Mouse (Mus musculus): ENCODE measurements around the gene Atcay. TPM values are rescaled to one million over a fixed set of nuclear protein-coding genes. Genes with fewer than 3 reads are reported as not detected.

The Atcay gene
- polyA plus RNA-seq, 1 experiment: 0.47 TPM

DNA sequence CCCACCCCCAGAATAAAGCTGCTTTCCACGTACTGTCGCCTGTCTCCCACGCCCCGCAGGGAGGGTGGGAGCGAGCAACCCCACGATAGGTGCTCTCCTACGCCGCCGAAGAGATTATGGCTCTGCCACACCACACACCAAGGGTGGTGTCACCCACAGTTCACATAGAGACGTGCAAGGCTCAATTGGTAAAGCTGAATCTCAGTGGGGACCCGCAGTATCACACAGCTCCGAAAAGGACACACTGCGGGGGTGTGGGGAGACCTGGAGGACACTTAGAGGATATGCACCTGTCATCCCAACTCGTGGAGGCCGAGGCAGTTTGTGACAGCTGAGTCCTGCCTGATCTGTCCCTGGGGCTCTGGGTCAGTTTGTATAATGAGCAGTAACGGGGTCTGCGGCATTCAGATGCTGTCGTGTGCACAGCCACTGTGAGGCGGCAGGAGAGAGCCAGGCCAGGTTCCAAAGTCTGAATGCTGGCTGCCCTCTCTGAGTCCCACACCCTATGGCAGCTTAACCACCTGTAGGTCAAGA, 37.6 kb downstream of the Atcay start:
- no peak overlapping the region for H3K27ac ChIP-seq (ENCODE audit: insufficient read depth, low read length)
- no peaks in the 10 kb centered on the region for H3K4me1 ChIP-seq (ENCODE audit: control insufficient read depth, insufficient read depth, low read length)
- TF ChIP-seq POLR2A (IDR thresholded peaks at IDR 0.05; ENCODE audit: low read depth, low read length) (no peak; the same call in 1 of the 2 replicates), CTCF (IDR thresholded peaks at IDR 0.05; ENCODE audit: borderline replicate concordance, insufficient read depth, low read length) (no peak)
- H3K4me3 ChIP-seq (ENCODE audit: insufficient read depth, low read length): peak overlapping the region; percentile 10

GRCm38 (mm10) chr10:81192270-81192967, 38.2 kb downstream of the Atcay start:
- Histone ChIP-seq H3K4me1 (ENCODE audit: control insufficient read depth, insufficient read depth, low read length) (no peaks in the 10 kb centered on the region), H3K27ac (ENCODE audit: insufficient read depth, low read length) (peak overlapping the region; percentile 48; the same call in 1 of the 2 replicates), H3K4me3 (ENCODE audit: insufficient read depth, low read length) (peak overlapping the region; percentile 23)
- no peak for TF ChIP-seq CTCF (IDR thresholded peaks at IDR 0.05; ENCODE audit: borderline replicate concordance, insufficient read depth, low read length)
- TF ChIP-seq POLR2A (IDR thresholded peaks at IDR 0.05; ENCODE audit: low read depth, low read length): peak; percentile 75

GRCm38 (mm10) chr10:81191342-81191982, 39.2 kb downstream of the Atcay start:
- peak; percentile 31; the same call in 1 of the 2 replicates for TF ChIP-seq POLR2A (IDR thresholded peaks at IDR 0.05; ENCODE audit: low read depth, low read length)
- TF ChIP-seq CTCF (IDR thresholded peaks at IDR 0.05; ENCODE audit: borderline replicate concordance, insufficient read depth, low read length): no peak
- Histone ChIP-seq H3K4me1 (ENCODE audit: control insufficient read depth, insufficient read depth, low read length) (no peaks in the 10 kb centered on the region), H3K27ac (ENCODE audit: insufficient read depth, low read length) (no peak overlapping the region), H3K4me3 (ENCODE audit: insufficient read depth, low read length) (no peak overlapping the region)

- H3K4me3 ChIP-seq (ENCODE audit: insufficient read depth, low read length): no peak overlapping the region
- no peaks in the 10 kb centered on the region for H3K4me1 ChIP-seq (ENCODE audit: control insufficient read depth, insufficient read depth, low read length)
- no peak overlapping the region for H3K27ac ChIP-seq (ENCODE audit: insufficient read depth, low read length)
- TF ChIP-seq CTCF (IDR thresholded peaks at IDR 0.05; ENCODE audit: borderline replicate concordance, insufficient read depth, low read length) (no peak), POLR2A (IDR thresholded peaks at IDR 0.05; ENCODE audit: low read depth, low read length) (no peak)
Observed at GRCm38 (mm10) chr10:81190912-81191321, 39.7 kb downstream of the Atcay start.

DNA sequence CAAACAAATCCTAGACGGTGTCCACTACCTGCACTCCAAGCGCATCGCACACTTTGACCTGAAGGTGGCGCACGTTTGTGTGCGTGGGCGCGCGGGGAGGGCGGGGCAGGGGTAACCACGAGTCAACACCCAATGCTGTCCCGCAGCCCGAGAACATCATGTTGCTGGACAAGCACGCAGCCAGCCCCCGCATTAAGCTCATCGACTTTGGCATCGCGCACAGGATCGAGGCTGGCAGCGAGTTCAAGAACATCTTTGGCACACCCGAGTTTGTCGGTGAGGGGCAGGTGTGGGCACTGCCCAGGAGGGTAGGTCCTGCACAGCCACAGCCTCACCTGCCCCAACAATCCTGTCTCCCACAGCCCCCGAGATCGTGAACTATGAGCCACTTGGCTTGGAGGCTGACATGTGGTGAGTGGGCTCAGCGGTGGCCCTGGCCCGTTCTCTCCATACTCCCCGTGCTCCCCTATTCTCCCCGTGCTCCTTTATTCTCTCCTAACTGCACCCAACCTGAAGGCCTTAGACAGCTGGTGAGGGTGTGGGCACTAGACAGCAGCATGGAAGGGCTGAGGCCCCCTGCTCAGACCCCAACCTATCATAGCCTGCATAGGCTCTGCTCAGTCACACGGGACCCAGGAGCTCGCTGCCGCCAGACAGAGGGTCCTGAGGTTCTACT, 40.3 kb downstream of the Atcay start:
- no peak overlapping the region for H3K4me3 ChIP-seq (ENCODE audit: insufficient read depth, low read length)
- TF ChIP-seq POLR2A (IDR thresholded peaks at IDR 0.05; ENCODE audit: low read depth, low read length) (no peak), CTCF (IDR thresholded peaks at IDR 0.05; ENCODE audit: borderline replicate concordance, insufficient read depth, low read length) (peak; percentile 67; the same call in 1 of the 2 replicates)
- H3K4me1 ChIP-seq (ENCODE audit: control insufficient read depth, insufficient read depth, low read length): peaks cover under 1% of the 10 kb centered on the region; the same call in 1 of the 2 replicates
- no peak overlapping the region for H3K27ac ChIP-seq (ENCODE audit: insufficient read depth, low read length)

GRCm38 (mm10) chr10:81189821-81190220, 40.8 kb downstream of the Atcay start:
- no peak for TF ChIP-seq CTCF (IDR thresholded peaks at IDR 0.05; ENCODE audit: borderline replicate concordance, insufficient read depth, low read length)
- H3K4me3 ChIP-seq (ENCODE audit: insufficient read depth, low read length): no peak overlapping the region
- H3K27ac ChIP-seq (ENCODE audit: insufficient read depth, low read length): no peak overlapping the region
- H3K4me1 ChIP-seq (ENCODE audit: control insufficient read depth, insufficient read depth, low read length): peaks cover 2% of the 10 kb centered on the region; the same call in 1 of the 2 replicates

- Histone ChIP-seq H3K4me1 (ENCODE audit: control insufficient read depth, insufficient read depth, low read length) (peaks cover 5% of the 10 kb centered on the region), H3K27ac (ENCODE audit: insufficient read depth, low read length) (no peak overlapping the region), H3K4me3 (ENCODE audit: insufficient read depth, low read length) (no peak overlapping the region)
- TF ChIP-seq CTCF (IDR thresholded peaks at IDR 0.05; ENCODE audit: borderline replicate concordance, insufficient read depth, low read length) (no peak), POLR2A (IDR thresholded peaks at IDR 0.05; ENCODE audit: low read depth, low read length) (no peak)
Observed at GRCm38 (mm10) chr10:81187161-81187560, 43.5 kb downstream of the Atcay start.

DNA sequence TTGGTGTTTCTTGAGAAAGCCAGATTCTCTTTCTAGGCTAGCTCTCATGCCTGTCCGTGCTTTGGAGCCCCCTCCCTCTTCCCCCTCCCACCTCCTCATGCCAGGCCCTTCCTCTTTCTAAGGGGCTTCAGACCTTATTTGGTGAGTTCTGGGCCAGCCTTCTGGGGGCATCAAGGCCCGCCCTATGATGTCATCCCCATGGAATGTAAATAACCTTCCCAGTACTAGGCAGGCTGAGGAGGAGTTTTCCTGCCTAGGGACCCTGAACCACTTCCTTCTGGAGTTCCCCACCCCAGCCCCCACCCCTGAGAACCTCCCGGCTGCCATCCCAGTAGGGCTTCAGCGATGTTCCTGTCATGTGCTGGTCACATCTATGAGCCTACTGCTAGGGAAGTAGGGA, 45.9 kb downstream of the Atcay start:
- H3K27ac ChIP-seq (ENCODE audit: insufficient read depth, low read length): peak overlapping the region; percentile 62; the same call in 1 of the 2 replicates
- H3K4me3 ChIP-seq (ENCODE audit: insufficient read depth, low read length): no peak overlapping the region

DNA sequence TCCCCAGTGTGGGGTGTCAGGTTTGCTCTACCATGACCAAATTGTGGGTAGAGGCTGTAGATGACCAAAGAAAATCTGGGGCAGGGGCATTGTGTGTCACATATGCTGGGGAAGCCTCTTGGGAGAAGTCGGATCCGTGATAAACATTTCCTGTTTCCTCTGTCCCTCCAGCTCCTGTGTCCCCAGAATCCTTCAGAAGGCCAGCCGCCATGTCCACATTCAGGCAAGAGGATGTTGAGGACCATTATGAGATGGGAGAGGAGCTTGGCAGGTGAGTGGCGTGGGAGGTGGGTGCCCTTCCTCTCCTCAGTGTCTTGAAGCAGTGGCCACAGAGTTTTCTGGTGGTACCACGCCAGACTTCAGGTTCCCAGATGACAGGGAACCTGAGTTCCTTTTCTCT, 46.8 kb downstream of the Atcay start, which contains the start of gene 4930442H23Rik:
Gene 4930442H23Rik (minus strand): TSS at position 45 of the 400 bp plus-strand sequence.
- Histone ChIP-seq H3K4me1 (ENCODE audit: control insufficient read depth, insufficient read depth, low read length) (peaks cover 11% of the 10 kb centered on the region), H3K27ac (ENCODE audit: insufficient read depth, low read length) (peak within 1 kb of the TSS; percentile 70), H3K4me3 (ENCODE audit: insufficient read depth, low read length) (peak within 1 kb of the TSS; percentile 44)
- no peak for TF ChIP-seq POLR2A (IDR thresholded peaks at IDR 0.05; ENCODE audit: low read depth, low read length)
- TF ChIP-seq CTCF (IDR thresholded peaks at IDR 0.05; ENCODE audit: borderline replicate concordance, insufficient read depth, low read length): no peak

More for the DNA sequence above, 45.9 kb downstream of the Atcay start:
- peaks cover 8% of the 10 kb centered on the region for H3K4me1 ChIP-seq (ENCODE audit: control insufficient read depth, insufficient read depth, low read length)
- no peak for TF ChIP-seq POLR2A (IDR thresholded peaks at IDR 0.05; ENCODE audit: low read depth, low read length)
- no peak for TF ChIP-seq CTCF (IDR thresholded peaks at IDR 0.05; ENCODE audit: borderline replicate concordance, insufficient read depth, low read length)

All from embryonic fibroblast, embryonic 13.5 days (primary cell).